Mouse (Mus musculus) G1E (cell line): ENCODE measurements around the gene Cd59b. TPM values are rescaled to one million over a fixed set of nuclear protein-coding genes. Genes with fewer than 3 reads are reported as not detected.
"Not testable (repeated sequence)": the region's sequence is repeated elsewhere in the genome, so short reads cannot be mapped to it uniquely, and the experiment has no call there.

Experiments
- ATAC-seq: 2 replicates; pipeline ENCODE4 v1.8.0; 2016; ENCODE audit warnings: mild to moderate bottlenecking; ENCODE audit not compliant: insufficient number of reproducible peaks, poor library complexity, low FRiP score, severe bottlenecking; ENCODE audit errors: extremely low read depth
- DNase-seq: peaks from one replicate; pipeline ENCODE4 v3.0.0; 2012; ENCODE audit warnings: low spot score
- H3K27me3 ChIP-seq: 2 replicates; pipeline ENCODE4 v1.6.1; 2012; ENCODE audit warnings: mild to moderate bottlenecking, low read length, inconsistent platforms; ENCODE audit not compliant: insufficient read depth
- H3K36me3 ChIP-seq: replicated peaks from 2 replicates; pipeline ENCODE3; 2012; ENCODE audit warnings: mild to moderate bottlenecking, inconsistent platforms
- H3K4me1 ChIP-seq: 2 replicates; pipeline ENCODE4 v1.6.1; 2012; ENCODE audit warnings: low read depth, low read length, inconsistent platforms, mixed read lengths; ENCODE audit not compliant: insufficient read depth
- H3K4me3 ChIP-seq: 2 replicates; pipeline ENCODE4 v1.5.1; 2012; ENCODE audit warnings: low read depth, mild to moderate bottlenecking, inconsistent platforms, low read length, moderate library complexity, mixed read lengths
- H3K9me3 ChIP-seq: replicated peaks from 2 replicates; pipeline ENCODE4 v1.6.1; 2012; ENCODE audit warnings: inconsistent platforms
- CTCF ChIP-seq: IDR thresholded peaks from 2 replicates; pipeline ENCODE4 v1.5.1; 2012; ENCODE audit warnings: low read depth, low read length, inconsistent platforms, mixed read lengths
- GATA1 ChIP-seq: IDR thresholded peaks from 2 replicates; pipeline ENCODE4 v1.6.1; 2012; ENCODE audit warnings: borderline replicate concordance, low read length, inconsistent platforms, mixed read lengths
- GATA2 ChIP-seq: IDR thresholded peaks from 2 replicates; pipeline ENCODE4 v1.6.1; 2012; ENCODE audit warnings: low read depth, low read length, inconsistent platforms, borderline replicate concordance
- POLR2AphosphoS5 ChIP-seq: IDR thresholded peaks from 2 replicates; pipeline ENCODE4 v1.6.1; 2012; ENCODE audit warnings: low read depth, low read length, inconsistent platforms; ENCODE audit not compliant: insufficient replicate concordance
- TAL1 ChIP-seq: conservative IDR thresholded peaks from 2 replicates; pipeline ENCODE4 v1.6.1; 2012; ENCODE audit warnings: low read depth, low read length, inconsistent platforms, mixed read lengths
- polyA plus RNA-seq: library from polyadenylated mRNA; stranded (reverse); fragments of >175 nt; gene quantifications from 2 replicates; pipeline ENCODE4 v1.2.3, GENCODE M21; 2012
- total RNA-seq, 2 experiments: library from RNA; stranded (forward) in 1 of 2; stranded (reverse) in 1 of 2; fragments of 200-1000 nt in 1 of 2; fragments of >200 nt in 1 of 2; fragmentation: Nextera tagmentation in 1 of 2; gene quantifications; 2 replicates each; pipeline ENCODE4 v1.2.3; 2014 to 2017

Gene Cd59b
- total and polyA plus RNA-seq, 3 experiments, result 0.87 TPM; not detected in 2

DNA sequence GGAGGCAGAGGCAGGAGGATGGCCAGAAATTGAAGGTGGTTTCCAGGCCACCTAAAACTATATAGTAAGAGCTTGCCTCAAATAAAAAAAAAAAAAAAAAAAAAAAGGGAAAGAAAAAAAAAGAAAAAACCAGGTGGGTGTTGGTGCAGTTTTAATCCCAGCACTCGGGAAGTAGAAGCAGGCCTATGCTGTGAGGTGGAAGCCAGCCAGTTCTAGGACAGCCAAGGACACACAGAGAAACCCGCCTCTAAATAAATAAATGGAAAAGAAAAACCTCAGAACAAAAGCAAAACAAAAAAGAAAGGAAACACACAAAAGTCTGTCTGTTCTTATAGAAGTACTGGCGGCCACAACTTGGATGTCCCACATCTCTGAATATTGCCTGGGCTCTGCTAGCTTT lies 45.2 kb downstream of the Cd59b start:
- DNase-seq (no peak), ATAC-seq (no peak)
- H3K9me3 ChIP-seq, result no peaks in the 10 kb centered on the region
- TF ChIP-seq POLR2AphosphoS5, result no peak
- TF ChIP-seq GATA2, result no peak
- TF ChIP-seq TAL1, result no peak
- no peak for TF ChIP-seq CTCF
- TF ChIP-seq GATA1, result no peak
- H3K27me3 ChIP-seq, result no peaks in the 10 kb centered on the region
- H3K4me1 ChIP-seq, result peaks cover 9% of the 10 kb centered on the region
- H3K4me3 ChIP-seq, result no peak overlapping the region
- H3K36me3 ChIP-seq, result no peaks in the 10 kb centered on the region

- not testable (repeated sequence) for DNase-seq, H3K9me3 ChIP-seq, H3K36me3 ChIP-seq, ATAC-seq, H3K4me3 ChIP-seq, H3K27me3 ChIP-seq
- peaks cover 26% of the 10 kb centered on the region for H3K4me1 ChIP-seq
These were observed 47.5 kb downstream of the Cd59b start for GRCm38 (mm10) chr2:104117173-104117572.

DNA sequence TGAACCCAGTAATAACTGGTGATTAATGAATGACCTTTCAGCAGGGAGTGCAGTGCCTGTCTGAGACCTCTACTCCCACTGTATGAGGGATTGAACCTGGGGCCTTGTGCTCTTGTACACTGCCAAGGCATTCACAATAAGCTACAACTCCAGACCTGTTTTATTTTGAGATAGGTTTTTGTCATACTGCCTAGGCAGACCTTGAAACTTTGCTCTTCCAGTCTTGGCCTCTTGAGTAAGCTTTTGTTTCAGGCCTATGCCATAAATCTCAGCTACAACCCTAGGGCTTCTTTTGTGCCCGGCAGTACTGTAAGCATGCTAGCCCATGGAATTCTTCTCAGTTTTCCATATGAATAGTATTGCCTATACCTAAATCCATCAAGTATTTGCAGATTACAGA lies 49.4 kb downstream of the Cd59b start:
- Histone ChIP-seq H3K9me3 (no peaks in the 10 kb centered on the region), H3K27me3 (no peaks in the 10 kb centered on the region), H3K36me3 (no peaks in the 10 kb centered on the region), H3K4me1 (peaks cover 40% of the 10 kb centered on the region), H3K4me3 (no peak overlapping the region)
- DNase-seq, result no peak
- ATAC-seq, result no peak
- TF ChIP-seq CTCF, result no peak

- H3K4me3 ChIP-seq, result no peak overlapping the region
- no peaks in the 10 kb centered on the region for H3K36me3 ChIP-seq
- H3K27me3 ChIP-seq, result peaks cover under 1% of the 10 kb centered on the region
- no peaks in the 10 kb centered on the region for H3K9me3 ChIP-seq
- no peak for TF ChIP-seq POLR2AphosphoS5
- TF ChIP-seq GATA2, result no peak
- TF ChIP-seq CTCF, result no peak
- no peak for TF ChIP-seq GATA1
- TF ChIP-seq TAL1, result no peak
- DNase-seq, result no peak
- H3K4me1 ChIP-seq, result peaks cover 46% of the 10 kb centered on the region
- no peak for ATAC-seq
These were observed 50.7 kb downstream of the Cd59b start for GRCm38 (mm10) chr2:104120312-104120711.

- TF ChIP-seq TAL1 (peak; percentile 39; the same call in 1 of the 2 replicates), POLR2AphosphoS5 (no peak)
- Histone ChIP-seq H3K4me3 (peak overlapping the region; percentile 76; the same call in 1 of the 2 replicates), H3K9me3 (no peaks in the 10 kb centered on the region), H3K27me3 (peaks cover 9% of the 10 kb centered on the region), H3K4me1 (peaks cover 46% of the 10 kb centered on the region), H3K36me3 (no peaks in the 10 kb centered on the region)
- DNase-seq (peak; percentile 55), ATAC-seq (peak; percentile 40; the same call in 1 of the 2 replicates)
These were observed 52.2 kb downstream of the Cd59b start for GRCm38 (mm10) chr2:104121681-104122504.

DNA sequence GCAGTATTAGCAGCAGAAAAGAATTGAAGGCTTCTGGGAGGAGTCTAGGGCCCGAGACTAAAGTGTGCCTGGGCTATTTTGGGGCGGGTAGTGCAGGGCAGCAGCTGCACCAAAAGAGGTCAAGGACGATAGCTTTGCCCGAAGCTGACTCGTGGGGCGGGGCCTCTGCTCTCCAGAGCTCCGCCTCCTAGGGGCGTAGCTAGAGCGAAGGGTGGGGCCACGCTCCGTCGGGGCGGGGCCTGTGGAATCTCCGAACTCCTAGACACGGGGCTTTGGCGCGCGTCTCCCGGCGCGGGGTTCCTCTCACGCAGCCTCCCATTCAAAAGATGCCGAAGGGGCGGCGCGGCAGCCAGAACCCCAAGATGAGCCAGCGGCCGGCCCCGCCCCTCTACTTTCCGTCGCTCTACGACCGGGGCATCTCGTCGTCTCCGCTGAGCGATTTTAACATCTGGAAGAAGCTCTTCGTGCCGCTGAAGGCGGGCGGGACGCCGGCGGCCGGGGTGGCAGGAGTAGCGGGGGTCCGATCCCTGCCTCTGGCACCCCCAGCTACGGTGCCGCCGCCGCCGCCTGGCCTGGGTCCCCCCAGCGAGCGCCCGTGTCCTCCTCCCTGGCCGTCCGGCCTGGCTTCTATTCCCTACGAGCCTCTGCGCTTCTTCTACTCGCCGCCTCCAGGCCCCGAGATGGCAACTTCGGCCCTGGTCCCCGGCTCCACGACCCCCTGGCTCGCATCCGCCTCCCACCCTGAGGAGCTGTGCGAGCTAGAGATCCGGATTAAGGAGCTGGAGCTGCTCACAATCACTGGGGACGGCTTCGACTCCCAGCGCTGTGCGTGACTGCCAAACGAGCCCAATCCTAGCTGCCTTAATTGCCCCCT lies 53.1 kb downstream of the Cd59b start, which contains the start of gene A930018P22Rik:
Gene A930018P22Rik (plus strand): TSS at position 265 of the 874 bp plus-strand sequence.
- Histone ChIP-seq H3K4me3 (peak within 1 kb of the TSS; percentile 76), H3K9me3 (no peaks in the 10 kb centered on the region), H3K27me3 (peaks cover 13% of the 10 kb centered on the region), H3K36me3 (no peaks in the 10 kb centered on the region), H3K4me1 (peaks cover 41% of the 10 kb centered on the region)
- DNase-seq, result peak; percentile 73
- ATAC-seq, result peak; percentile 78
- TF ChIP-seq GATA2 (no peak), POLR2AphosphoS5 (no peak), GATA1 (no peak), TAL1 (no peak), CTCF (no peak)
